Mouse (Mus musculus) neural tube, embryonic 14.5 days (tissue): Measurements from ENCODE around the gene Atp1b1. TPM values are rescaled to one million over a fixed set of nuclear protein-coding genes. Genes with fewer than 3 reads are reported as not detected.
A peak's percentile ranks its signal among the peaks of the same experiment; 100 is the strongest.

Source experiments
- ATAC-seq: fragments of 200-750 bp; cut with Nextera tagmentation; 2 replicates; pipeline ENCODE4 v1.8.0; 2017; ENCODE audit warnings: low read depth, mild to moderate bottlenecking, moderate TSS enrichment, moderate library complexity
- H3K27ac ChIP-seq: fragments of 300-500 bp; sonication (generic); 2 replicates; pipeline ENCODE4 v1.5.1; 2014; ENCODE audit warnings: low read depth, mild to moderate bottlenecking, control low read depth, low read length, moderate library complexity, mixed read lengths
- H3K27me3 ChIP-seq: fragments of 300-500 bp; sonication (generic); 2 replicates; pipeline ENCODE4 v1.6.1; 2014; ENCODE audit warnings: low read length; ENCODE audit not compliant: control insufficient read depth, insufficient read depth
- H3K36me3 ChIP-seq: fragments of 300-500 bp; sonication (generic); 2 replicates; pipeline ENCODE4 v1.6.1; 2014; ENCODE audit warnings: low read length, mixed read lengths; ENCODE audit not compliant: control insufficient read depth, insufficient read depth
- H3K4me1 ChIP-seq: fragments of 300-500 bp; sonication (generic); 2 replicates; pipeline ENCODE4 v1.6.1; 2014; ENCODE audit warnings: low read length; ENCODE audit not compliant: control insufficient read depth, insufficient read depth
- H3K4me2 ChIP-seq: fragments of 300-500 bp; sonication (generic); 2 replicates; pipeline ENCODE4 v1.6.1; 2014; ENCODE audit warnings: mild to moderate bottlenecking, low read depth, low read length, control low read depth
- H3K4me3 ChIP-seq: fragments of 300-500 bp; sonication (generic); 2 replicates; pipeline ENCODE4 v1.5.1; 2014; ENCODE audit warnings: low read depth, low read length, control low read depth, mixed read lengths
- H3K9ac ChIP-seq: fragments of 300-500 bp; sonication (generic); replicated peaks from 2 replicates; pipeline ENCODE4 v1.6.1; 2014; ENCODE audit warnings: low read depth, mild to moderate bottlenecking, control low read depth, low read length, mixed read lengths
- H3K9me3 ChIP-seq: fragments of 300-500 bp; sonication (generic); 2 replicates; pipeline ENCODE4 v1.6.1; 2016; ENCODE audit warnings: low read length; ENCODE audit not compliant: control insufficient read depth
- WGBS: fragments of 180-500 bp; shearing (Covaris S2); extraction: QIAGEN DNeasy Blood & Tissue Kit; methylation state at CpG from one replicate; pipeline ENCODE4 v1.1.7; 2014; 5-methylcytosine and 5-hydroxymethylcytosine counted together
- polyA plus RNA-seq: library from polyadenylated mRNA; unstranded; fragments of >200 nt; fragmentation: Nextera tagmentation; extraction: Ambion mirVana; gene quantifications from 2 replicates; pipeline ENCODE4 v1.2.1, GENCODE M21; 2014

The Atp1b1 gene
- 266 and 271 TPM in 2 replicates for polyA plus RNA-seq

DNA sequence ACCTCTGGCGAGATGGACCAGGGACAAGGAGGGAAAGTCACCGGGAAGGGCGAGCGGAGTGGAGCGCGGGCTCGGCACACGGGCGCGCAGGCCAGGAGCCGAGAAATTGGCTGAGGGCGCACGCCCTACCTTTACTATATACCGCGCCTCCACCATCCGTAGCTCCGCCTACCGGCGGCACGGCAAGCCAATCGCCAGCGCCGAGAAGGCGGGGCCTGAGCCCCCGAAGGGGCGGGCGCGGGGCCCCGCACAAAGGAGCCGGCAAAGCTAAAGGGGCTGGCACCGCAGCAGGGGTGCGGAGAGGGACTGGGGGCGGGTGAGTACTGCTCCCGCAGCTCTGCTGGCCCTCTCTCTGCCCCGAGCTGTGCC, at the start of gene Atp1b1:
Gene Atp1b1, minus strand, starts transcription at position 111 of the 369 bp plus-strand sequence.
- Histone ChIP-seq H3K27me3 (no peaks in the 10 kb centered on the region; the same call in 1 of the 2 replicates), H3K4me1 (peaks cover 3% of the 10 kb centered on the region), H3K4me3 (peak within 1 kb of the TSS; percentile 73), H3K27ac (peak within 1 kb of the TSS; percentile 94), H3K9me3 (no peaks in the 10 kb centered on the region), H3K36me3 (no peaks in the 10 kb centered on the region), H3K4me2 (peak within 1 kb of the TSS; percentile 57), H3K9ac (peak within 1 kb of the TSS; percentile 82)
- under 1% methylated on average over 35 of the region's 35 CpGs for WGBS
- ATAC-seq: peak; percentile 95

DNA sequence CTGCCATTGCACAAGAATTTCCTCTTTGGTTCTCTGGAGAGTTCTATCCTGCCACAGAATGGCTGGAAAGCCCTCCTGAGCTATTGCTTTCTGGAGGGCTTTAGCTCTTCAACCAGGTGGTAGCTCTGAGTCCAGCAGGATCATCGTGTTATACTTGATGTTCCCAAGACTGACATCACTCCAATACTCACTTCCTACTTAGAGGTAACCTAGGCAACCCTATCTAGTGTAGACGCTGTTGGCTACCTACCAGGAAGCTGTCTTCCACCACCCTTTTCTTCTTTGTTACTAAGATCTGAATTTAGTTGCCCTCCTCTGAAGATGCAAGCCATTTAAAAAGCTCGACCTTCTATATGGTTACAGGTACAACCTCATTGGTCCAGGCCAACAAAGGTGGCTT, 46.9 kb upstream of the Atp1b1 start:
- H3K27me3 ChIP-seq: no peaks in the 10 kb centered on the region
- no peak overlapping the region for H3K9ac ChIP-seq
- no peaks in the 10 kb centered on the region for H3K9me3 ChIP-seq
- H3K4me3 ChIP-seq: no peak overlapping the region
- ATAC-seq: no peak
- H3K4me2 ChIP-seq: no peak overlapping the region
- 86% methylated on average over 3 of the region's 3 CpGs for WGBS
- H3K4me1 ChIP-seq: no peaks in the 10 kb centered on the region
- no peak overlapping the region for H3K27ac ChIP-seq
- H3K36me3 ChIP-seq: no peaks in the 10 kb centered on the region

DNA sequence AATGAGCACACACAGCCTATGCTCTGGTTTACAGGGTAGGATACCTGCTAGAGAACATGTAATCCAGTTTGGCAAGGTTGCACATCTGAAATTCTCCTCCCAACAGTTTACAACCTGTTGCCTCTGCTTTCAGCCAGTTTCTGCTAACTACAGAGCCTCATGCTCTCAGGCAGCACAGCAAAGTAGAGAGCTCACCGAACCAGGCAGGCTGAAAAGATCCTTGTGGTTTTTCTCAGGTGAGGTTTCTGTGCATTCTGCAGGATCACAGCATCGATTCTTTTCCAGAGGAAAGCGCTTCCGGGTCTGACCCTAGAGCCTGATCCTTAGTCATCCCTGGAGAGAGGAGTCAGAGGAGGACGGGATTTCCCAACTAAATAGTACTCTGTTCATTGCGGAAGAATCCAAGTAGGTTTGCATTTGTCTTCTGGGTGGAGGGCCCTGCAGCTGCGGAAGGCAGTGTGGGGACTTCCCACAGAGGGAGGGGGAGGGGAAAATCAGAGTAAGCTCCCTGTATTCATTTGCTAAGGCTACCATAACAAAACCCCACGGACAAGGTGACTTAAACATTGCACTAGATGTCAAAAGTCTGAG, 45.1 kb upstream of the Atp1b1 start:
- Histone ChIP-seq H3K36me3 (no peaks in the 10 kb centered on the region), H3K4me3 (no peak overlapping the region), H3K27me3 (no peaks in the 10 kb centered on the region), H3K9ac (no peak overlapping the region), H3K27ac (no peak overlapping the region), H3K9me3 (no peaks in the 10 kb centered on the region), H3K4me2 (no peak overlapping the region), H3K4me1 (no peaks in the 10 kb centered on the region)
- ATAC-seq: no peak
- 55% methylated on average over 8 of the region's 8 CpGs for WGBS

DNA sequence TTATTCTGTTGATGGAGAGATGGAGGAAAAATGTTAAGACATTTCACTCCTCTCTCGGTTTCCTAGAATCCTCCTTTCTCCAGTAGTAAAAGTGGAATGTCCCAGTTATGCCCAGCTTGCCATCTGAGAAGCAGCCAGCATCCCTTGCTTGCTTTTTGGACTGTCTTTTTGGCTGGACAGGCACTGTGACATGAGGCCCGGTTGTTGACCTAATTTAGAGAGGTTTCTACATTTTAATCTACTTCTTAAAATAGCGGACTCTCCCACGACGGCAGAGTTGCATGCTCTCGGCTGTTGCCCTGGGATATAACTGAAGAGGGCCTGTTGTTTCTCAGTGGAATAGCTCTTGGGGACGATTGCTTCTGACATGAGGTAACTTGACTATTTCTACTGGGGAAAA, 44.1 kb upstream of the Atp1b1 start:
- H3K36me3 ChIP-seq: no peaks in the 10 kb centered on the region
- H3K4me3 ChIP-seq: no peak overlapping the region
- no peak overlapping the region for H3K9ac ChIP-seq
- no peak overlapping the region for H3K27ac ChIP-seq
- H3K4me2 ChIP-seq: no peak overlapping the region
- H3K27me3 ChIP-seq: no peaks in the 10 kb centered on the region
- no peak for ATAC-seq
- no peaks in the 10 kb centered on the region for H3K4me1 ChIP-seq
- H3K9me3 ChIP-seq: no peaks in the 10 kb centered on the region
- 80% methylated on average over 7 of the region's 7 CpGs for whole genome bisulfite sequencing

DNA sequence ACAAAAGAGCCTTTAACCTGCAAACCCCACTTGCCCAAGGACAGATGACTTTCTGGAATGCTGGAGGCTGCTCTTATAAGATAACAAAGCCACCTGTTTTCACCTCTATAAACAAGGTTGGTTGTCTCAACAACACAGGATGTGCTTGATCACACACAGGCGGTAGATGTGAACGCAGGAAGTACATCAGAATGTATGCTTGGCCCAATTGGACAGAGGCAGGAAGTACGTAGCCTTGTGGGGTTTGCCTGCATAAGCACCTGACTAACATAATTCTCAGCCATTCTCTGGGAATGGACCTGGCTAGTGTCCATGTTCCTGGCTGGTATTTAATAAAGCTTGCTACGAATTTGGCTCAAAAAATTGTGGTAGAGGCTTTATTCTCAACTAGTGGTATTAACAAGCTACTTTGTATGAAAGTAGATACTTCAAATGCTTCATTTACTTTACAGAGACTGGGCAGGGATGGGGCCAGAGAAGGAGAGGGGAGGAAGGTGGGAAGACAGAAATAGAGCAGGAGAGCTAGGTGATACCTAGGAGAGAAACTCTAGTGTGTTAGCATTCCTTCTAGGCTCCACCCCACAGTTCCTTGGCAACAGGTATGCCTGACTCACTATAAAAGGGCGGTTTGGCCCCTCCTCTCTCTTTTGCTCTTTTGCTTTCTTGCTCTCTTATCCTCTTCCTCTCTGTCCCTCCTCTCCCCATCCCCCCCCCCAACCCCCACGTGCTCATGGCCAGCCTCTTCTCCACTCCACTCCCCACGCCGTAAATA, 36.8 kb upstream of the Atp1b1 start:
- H3K27me3 ChIP-seq: no peaks in the 10 kb centered on the region
- H3K9me3 ChIP-seq: no peaks in the 10 kb centered on the region
- no peak overlapping the region for H3K4me3 ChIP-seq
- WGBS: 73% methylated on average over 8 of the region's 8 CpGs
- H3K36me3 ChIP-seq: no peaks in the 10 kb centered on the region
- H3K4me1 ChIP-seq: no peaks in the 10 kb centered on the region
- H3K4me2 ChIP-seq: no peak overlapping the region
- no peak for ATAC-seq
- no peak overlapping the region for H3K9ac ChIP-seq
- H3K27ac ChIP-seq: no peak overlapping the region

DNA sequence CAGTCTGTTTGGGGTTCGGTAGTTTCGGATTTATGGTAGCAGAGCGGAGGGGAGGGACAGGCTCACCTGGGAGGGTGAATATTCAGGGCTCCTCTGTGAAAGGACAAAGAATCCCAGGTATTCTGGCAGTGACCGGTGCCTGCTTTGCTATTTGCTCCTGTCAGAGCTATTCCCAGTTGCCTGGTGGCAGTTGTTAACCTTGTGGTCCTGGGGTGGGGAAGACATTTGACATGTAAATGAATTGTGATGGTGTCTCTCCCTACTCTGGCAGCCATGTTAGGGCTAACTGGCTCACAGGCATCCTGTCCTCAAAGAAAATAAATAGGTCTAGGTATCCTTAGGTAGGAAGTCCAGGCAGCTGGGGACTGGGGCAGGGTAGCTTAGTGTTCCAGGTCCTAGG, 36.1 kb upstream of the Atp1b1 start:
- no peak overlapping the region for H3K4me2 ChIP-seq
- no peaks in the 10 kb centered on the region for H3K4me1 ChIP-seq
- H3K36me3 ChIP-seq: no peaks in the 10 kb centered on the region
- no peak for ATAC-seq
- WGBS: 51% methylated on average over 4 of the region's 4 CpGs
- H3K4me3 ChIP-seq: no peak overlapping the region
- no peaks in the 10 kb centered on the region for H3K27me3 ChIP-seq
- H3K9me3 ChIP-seq: no peaks in the 10 kb centered on the region
- no peak overlapping the region for H3K27ac ChIP-seq
- no peak overlapping the region for H3K9ac ChIP-seq

DNA sequence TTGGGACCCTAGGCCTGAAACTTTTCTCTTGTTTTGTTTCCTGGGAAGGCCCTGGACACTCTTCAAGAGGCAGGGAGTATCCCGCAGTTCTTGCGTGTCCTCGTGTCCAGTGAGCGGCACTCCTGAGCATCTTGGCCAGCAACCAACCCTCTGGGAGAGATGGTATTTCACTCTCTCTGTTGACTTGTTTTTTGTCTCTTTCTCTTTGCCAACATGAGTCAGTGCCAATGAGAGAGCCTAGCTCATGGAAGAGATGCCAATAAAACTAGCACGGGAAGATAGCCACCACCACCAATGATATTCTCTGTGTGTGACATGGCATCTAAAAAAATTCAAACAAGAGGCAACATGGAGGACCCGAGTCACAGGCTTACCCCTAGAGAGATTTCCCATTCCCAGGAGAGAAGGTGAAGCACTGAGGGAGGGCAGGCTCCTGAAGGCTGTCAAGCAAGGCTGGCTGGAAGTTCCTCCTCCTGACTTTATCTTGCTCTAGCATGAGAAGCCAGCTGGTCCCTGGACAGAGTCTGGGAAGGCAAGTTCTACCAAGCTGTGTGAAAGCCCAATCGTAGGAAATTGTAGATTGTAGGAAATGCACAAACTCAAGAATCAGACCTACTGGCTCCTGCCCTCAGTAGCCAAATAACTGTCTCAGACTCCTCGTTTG, 35.0 kb upstream of the Atp1b1 start:
- Histone ChIP-seq H3K9me3 (no peaks in the 10 kb centered on the region), H3K4me2 (no peak overlapping the region), H3K4me1 (no peaks in the 10 kb centered on the region), H3K27ac (no peak overlapping the region), H3K4me3 (no peak overlapping the region), H3K36me3 (no peaks in the 10 kb centered on the region), H3K27me3 (no peaks in the 10 kb centered on the region), H3K9ac (no peak overlapping the region)
- ATAC-seq: no peak
- WGBS: 81% methylated on average over 8 of the region's 8 CpGs

DNA sequence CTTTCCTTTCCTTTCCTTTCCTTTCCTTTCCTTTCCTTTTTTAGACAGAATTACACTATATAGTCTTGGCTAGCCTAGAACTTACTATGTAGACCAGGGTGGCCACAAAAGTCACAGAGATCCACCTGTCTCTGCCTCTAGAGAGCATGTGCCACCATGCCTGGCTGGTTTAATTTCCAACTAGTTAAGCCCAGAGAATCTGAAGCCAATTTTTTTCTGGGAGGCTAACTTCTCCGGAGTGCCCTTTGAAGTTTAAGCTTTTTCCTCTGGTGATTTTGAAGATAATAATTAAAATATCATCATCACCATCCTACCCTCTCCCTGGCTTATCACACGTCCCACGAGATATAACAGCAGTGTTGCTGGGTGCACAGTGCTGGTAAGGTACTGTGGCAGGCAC, 34.3 kb upstream of the Atp1b1 start:
- H3K27ac ChIP-seq: no peak overlapping the region

DNA sequence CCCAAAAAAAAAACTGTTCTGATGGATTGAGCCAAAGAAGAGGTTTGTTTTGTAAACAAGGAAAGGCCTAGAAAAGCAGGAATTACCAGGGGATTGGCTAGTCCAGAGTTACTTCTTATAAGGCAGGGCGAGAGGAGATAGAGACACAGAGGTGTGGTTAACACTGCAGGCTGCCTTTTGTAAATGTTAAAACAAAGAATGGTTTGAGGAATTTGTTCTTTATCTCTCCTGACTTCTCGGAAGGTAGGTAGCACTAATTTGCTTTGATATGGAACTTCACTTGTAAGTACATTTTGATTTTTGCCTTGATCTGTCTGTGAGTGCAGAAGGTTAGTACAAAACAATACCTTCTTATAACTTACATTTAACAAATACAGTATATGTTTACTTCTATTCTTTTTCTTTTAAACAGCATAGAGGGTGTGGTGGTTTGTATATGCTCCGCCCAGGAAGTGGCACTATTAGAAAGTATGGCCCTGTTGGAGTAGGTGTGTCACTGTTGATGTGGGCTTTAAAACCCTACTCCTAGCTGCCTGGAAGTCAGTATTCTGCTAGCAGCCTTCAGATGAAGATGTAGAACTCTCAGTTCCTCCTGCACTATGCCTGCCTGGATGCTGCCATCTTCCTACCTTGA, 31.9 kb upstream of the Atp1b1 start:
- 89% methylated on average over 3 of the region's 3 CpGs for WGBS
- ATAC-seq: no peak
- H3K27me3 ChIP-seq: no peaks in the 10 kb centered on the region

More for the DNA sequence above, 34.3 kb upstream of the Atp1b1 start:
- no peak for ATAC-seq
- no peak overlapping the region for H3K9ac ChIP-seq
- H3K27me3 ChIP-seq: no peaks in the 10 kb centered on the region
- no peaks in the 10 kb centered on the region for H3K4me1 ChIP-seq
- no peaks in the 10 kb centered on the region for H3K9me3 ChIP-seq
- H3K36me3 ChIP-seq: no peaks in the 10 kb centered on the region
- 96% methylated on average over 3 of the region's 3 CpGs for WGBS
- H3K4me2 ChIP-seq: no peak overlapping the region
- no peak overlapping the region for H3K4me3 ChIP-seq

More for the DNA sequence above, 31.9 kb upstream of the Atp1b1 start:
- H3K4me3 ChIP-seq: no peak overlapping the region
- H3K4me2 ChIP-seq: no peak overlapping the region
- H3K4me1 ChIP-seq: no peaks in the 10 kb centered on the region
- no peaks in the 10 kb centered on the region for H3K36me3 ChIP-seq
- H3K9ac ChIP-seq: no peak overlapping the region
- no peaks in the 10 kb centered on the region for H3K9me3 ChIP-seq
- no peak overlapping the region for H3K27ac ChIP-seq
